Mouse (Mus musculus): ENCODE data around the gene Ptpro. TPM values are rescaled to one million over a fixed set of nuclear protein-coding genes. Genes with fewer than 3 reads are reported as not detected.
A peak's percentile ranks its signal among the peaks of the same experiment; 100 is the strongest.
"Not testable (repeated sequence)": the region's sequence is repeated elsewhere in the genome, so short reads cannot be mapped to it uniquely, and the experiment has no call there.

Ptpro gene
- total RNA-seq, 2 experiments from 2014 or later: 0.64 to 0.92 TPM

GRCm38 (mm10) chr6:137386935-137387334 lies 134.8 kb downstream of the Ptpro start:
- DNase-seq: no peak

- DNase-seq: no peak
Observed at GRCm38 (mm10) chr6:137395075-137395474, 143.0 kb downstream of the Ptpro start.

- DNase-seq: no peak
Observed at GRCm38 (mm10) chr6:137396106-137396793, 144.1 kb downstream of the Ptpro start.

GRCm38 (mm10) chr6:137397358-137397757 lies 145.2 kb downstream of the Ptpro start:
- DNase-seq: no peak

- DNase-seq: no peak
Observed at GRCm38 (mm10) chr6:137404196-137404595, 152.1 kb downstream of the Ptpro start.

- no peak for DNase-seq
Observed at GRCm38 (mm10) chr6:137405690-137406089, 153.6 kb downstream of the Ptpro start.

GRCm38 (mm10) chr6:137410510-137410909 lies 158.4 kb downstream of the Ptpro start:
- no peak for DNase-seq

- DNase-seq: no peak
Observed at GRCm38 (mm10) chr6:137411901-137412378, 159.8 kb downstream of the Ptpro start.

- DNase-seq: no peak
Observed at GRCm38 (mm10) chr6:137413045-137413444, 160.9 kb downstream of the Ptpro start.

- DNase-seq: no peak
Observed at GRCm38 (mm10) chr6:137414531-137415405, 162.6 kb downstream of the Ptpro start.

- DNase-seq: no peak
Observed at GRCm38 (mm10) chr6:137422777-137423176, 170.7 kb downstream of the Ptpro start.

- DNase-seq: no peak
Observed at GRCm38 (mm10) chr6:137423830-137424229, 171.7 kb downstream of the Ptpro start.

- DNase-seq: no peak
Observed at GRCm38 (mm10) chr6:137425500-137426432, 173.6 kb downstream of the Ptpro start.

- DNase-seq: no peak
Observed at GRCm38 (mm10) chr6:137433521-137434137, 181.5 kb downstream of the Ptpro start.

- no peak for DNase-seq
Observed at GRCm38 (mm10) chr6:137437486-137437885, 185.4 kb downstream of the Ptpro start.

- no peak for DNase-seq
Observed at GRCm38 (mm10) chr6:137437902-137438580, 185.9 kb downstream of the Ptpro start.

- DNase-seq: no peak
Observed at GRCm38 (mm10) chr6:137440559-137441486, 188.7 kb downstream of the Ptpro start.

- no peak for DNase-seq
Observed at GRCm38 (mm10) chr6:137443089-137443488, 191.0 kb downstream of the Ptpro start.

- DNase-seq: not testable (repeated sequence)
Observed at GRCm38 (mm10) chr6:137446116-137446515, 194.0 kb downstream of the Ptpro start.

- DNase-seq: peak; percentile 35
Observed at GRCm38 (mm10) chr6:137455537-137456041, 203.5 kb downstream of the Ptpro start.

Measured in gastrocnemius, postnatal 25 days (tissue).